Mouse (Mus musculus): Measurements from ENCODE around the gene Nr5a2. TPM values are rescaled to one million over a fixed set of nuclear protein-coding genes. Genes with fewer than 3 reads are reported as not detected.

Gene Nr5a2
- polyA plus RNA-seq, 1 experiment from 2014 or later = 0.46 TPM

GRCm38 (mm10) chr1:136946404-136946803, 13.8 kb downstream of the Nr5a2 start:
- Histone ChIP-seq H3K36me3 (ENCODE audit: control insufficient read depth, insufficient read depth, low read length) (no peaks in the 10 kb centered on the region), H3K9ac (ENCODE audit: low read depth, low read length) (no peak overlapping the region), H3K9me3 (ENCODE audit: control insufficient read depth, low read length) (no peaks in the 10 kb centered on the region), H3K27me3 (ENCODE audit: control insufficient read depth, insufficient read depth, low read length) (peaks cover 72% of the 10 kb centered on the region), H3K4me1 (ENCODE audit: control insufficient read depth, insufficient read depth, low read length) (peaks cover 6% of the 10 kb centered on the region; the same call in 1 of the 2 replicates), H3K4me3 (ENCODE audit: low read length) (no peak overlapping the region; the same call in 1 of the 2 replicates), H3K4me2 (replicated peaks; ENCODE audit: low read depth, low read length) (no peak overlapping the region), H3K27ac (ENCODE audit: low read depth, low read length) (no peak overlapping the region)
- no peak for ATAC-seq (ENCODE audit: low FRiP score, low TSS enrichment)
- WGBS = 3% methylated on average over 8 of the region's 8 CpGs

GRCm38 (mm10) chr1:136945876-136946275, 14.4 kb downstream of the Nr5a2 start:
- Histone ChIP-seq H3K36me3 (ENCODE audit: control insufficient read depth, insufficient read depth, low read length) (no peaks in the 10 kb centered on the region), H3K4me1 (ENCODE audit: control insufficient read depth, insufficient read depth, low read length) (peaks cover 6% of the 10 kb centered on the region; the same call in 1 of the 2 replicates), H3K9me3 (ENCODE audit: control insufficient read depth, low read length) (no peaks in the 10 kb centered on the region), H3K4me3 (ENCODE audit: low read length) (peak overlapping the region; percentile 4; the same call in 1 of the 2 replicates), H3K27ac (ENCODE audit: low read depth, low read length) (no peak overlapping the region), H3K4me2 (replicated peaks; ENCODE audit: low read depth, low read length) (peak overlapping the region; percentile 12), H3K27me3 (ENCODE audit: control insufficient read depth, insufficient read depth, low read length) (peaks cover 66% of the 10 kb centered on the region), H3K9ac (ENCODE audit: low read depth, low read length) (no peak overlapping the region)
- 2% methylated on average over 10 of the region's 10 CpGs for WGBS
- no peak for ATAC-seq (ENCODE audit: low FRiP score, low TSS enrichment)

- Histone ChIP-seq H3K4me1 (ENCODE audit: control insufficient read depth, insufficient read depth, low read length) (peaks cover 6% of the 10 kb centered on the region; the same call in 1 of the 2 replicates), H3K27me3 (ENCODE audit: control insufficient read depth, insufficient read depth, low read length) (peaks cover 62% of the 10 kb centered on the region), H3K36me3 (ENCODE audit: control insufficient read depth, insufficient read depth, low read length) (no peaks in the 10 kb centered on the region), H3K4me2 (replicated peaks; ENCODE audit: low read depth, low read length) (peak overlapping the region; percentile 12; the same call in 1 of the 2 replicates), H3K27ac (ENCODE audit: low read depth, low read length) (no peak overlapping the region), H3K9ac (ENCODE audit: low read depth, low read length) (no peak overlapping the region), H3K9me3 (ENCODE audit: control insufficient read depth, low read length) (no peaks in the 10 kb centered on the region), H3K4me3 (ENCODE audit: low read length) (no peak overlapping the region)
- no peak for ATAC-seq (ENCODE audit: low FRiP score, low TSS enrichment)
- 5% methylated on average over 7 of the region's 7 CpGs for whole genome bisulfite sequencing
Measured at GRCm38 (mm10) chr1:136945426-136945825, 14.8 kb downstream of the Nr5a2 start.

GRCm38 (mm10) chr1:136940603-136941002, 19.6 kb downstream of the Nr5a2 start:
- no peak overlapping the region for H3K4me2 ChIP-seq (replicated peaks; ENCODE audit: low read depth, low read length)
- no peak for ATAC-seq (ENCODE audit: low FRiP score, low TSS enrichment)
- no peaks in the 10 kb centered on the region for H3K4me1 ChIP-seq (ENCODE audit: control insufficient read depth, insufficient read depth, low read length)
- no peak overlapping the region for H3K27ac ChIP-seq (ENCODE audit: low read depth, low read length)
- 76% methylated on average over 5 of the region's 5 CpGs for WGBS
- no peak overlapping the region for H3K4me3 ChIP-seq (ENCODE audit: low read length)
- H3K9ac ChIP-seq (ENCODE audit: low read depth, low read length) = no peak overlapping the region
- H3K36me3 ChIP-seq (ENCODE audit: control insufficient read depth, insufficient read depth, low read length) = no peaks in the 10 kb centered on the region
- H3K9me3 ChIP-seq (ENCODE audit: control insufficient read depth, low read length) = no peaks in the 10 kb centered on the region
- H3K27me3 ChIP-seq (ENCODE audit: control insufficient read depth, insufficient read depth, low read length) = peaks cover 22% of the 10 kb centered on the region

GRCm38 (mm10) chr1:136939220-136939619, 21.0 kb downstream of the Nr5a2 start:
- Histone ChIP-seq H3K27ac (ENCODE audit: low read depth, low read length) (no peak overlapping the region), H3K9me3 (ENCODE audit: control insufficient read depth, low read length) (no peaks in the 10 kb centered on the region), H3K4me1 (ENCODE audit: control insufficient read depth, insufficient read depth, low read length) (no peaks in the 10 kb centered on the region), H3K4me2 (replicated peaks; ENCODE audit: low read depth, low read length) (no peak overlapping the region), H3K27me3 (ENCODE audit: control insufficient read depth, insufficient read depth, low read length) (peaks cover 13% of the 10 kb centered on the region), H3K9ac (ENCODE audit: low read depth, low read length) (no peak overlapping the region), H3K36me3 (ENCODE audit: control insufficient read depth, insufficient read depth, low read length) (no peaks in the 10 kb centered on the region), H3K4me3 (ENCODE audit: low read length) (no peak overlapping the region)
- 76% methylated on average over 1 of the region's 1 CpGs for WGBS
- ATAC-seq (ENCODE audit: low FRiP score, low TSS enrichment) = no peak

- WGBS = 89% methylated on average over 9 of the region's 9 CpGs
- Histone ChIP-seq H3K27ac (ENCODE audit: low read depth, low read length) (no peak overlapping the region), H3K9me3 (ENCODE audit: control insufficient read depth, low read length) (no peaks in the 10 kb centered on the region), H3K4me2 (replicated peaks; ENCODE audit: low read depth, low read length) (no peak overlapping the region), H3K4me1 (ENCODE audit: control insufficient read depth, insufficient read depth, low read length) (no peaks in the 10 kb centered on the region), H3K9ac (ENCODE audit: low read depth, low read length) (no peak overlapping the region), H3K36me3 (ENCODE audit: control insufficient read depth, insufficient read depth, low read length) (no peaks in the 10 kb centered on the region), H3K27me3 (ENCODE audit: control insufficient read depth, insufficient read depth, low read length) (no peaks in the 10 kb centered on the region; the same call in 1 of the 2 replicates), H3K4me3 (ENCODE audit: low read length) (no peak overlapping the region)
- no peak for ATAC-seq (ENCODE audit: low FRiP score, low TSS enrichment)
Measured at GRCm38 (mm10) chr1:136935960-136936324, 24.3 kb downstream of the Nr5a2 start.

GRCm38 (mm10) chr1:136935316-136935959, 24.8 kb downstream of the Nr5a2 start:
- WGBS = 48% methylated on average over 8 of the region's 8 CpGs
- Histone ChIP-seq H3K9ac (ENCODE audit: low read depth, low read length) (no peak overlapping the region), H3K27me3 (ENCODE audit: control insufficient read depth, insufficient read depth, low read length) (no peaks in the 10 kb centered on the region; the same call in 1 of the 2 replicates), H3K9me3 (ENCODE audit: control insufficient read depth, low read length) (no peaks in the 10 kb centered on the region), H3K4me2 (replicated peaks; ENCODE audit: low read depth, low read length) (no peak overlapping the region), H3K36me3 (ENCODE audit: control insufficient read depth, insufficient read depth, low read length) (no peaks in the 10 kb centered on the region), H3K4me3 (ENCODE audit: low read length) (no peak overlapping the region), H3K27ac (ENCODE audit: low read depth, low read length) (no peak overlapping the region), H3K4me1 (ENCODE audit: control insufficient read depth, insufficient read depth, low read length) (no peaks in the 10 kb centered on the region)
- no peak for ATAC-seq (ENCODE audit: low FRiP score, low TSS enrichment)

GRCm38 (mm10) chr1:136934051-136934450, 26.2 kb downstream of the Nr5a2 start:
- ATAC-seq (ENCODE audit: low FRiP score, low TSS enrichment) = no peak
- Histone ChIP-seq H3K27me3 (ENCODE audit: control insufficient read depth, insufficient read depth, low read length) (no peaks in the 10 kb centered on the region; the same call in 1 of the 2 replicates), H3K36me3 (ENCODE audit: control insufficient read depth, insufficient read depth, low read length) (no peaks in the 10 kb centered on the region), H3K4me1 (ENCODE audit: control insufficient read depth, insufficient read depth, low read length) (no peaks in the 10 kb centered on the region), H3K27ac (ENCODE audit: low read depth, low read length) (no peak overlapping the region), H3K4me2 (replicated peaks; ENCODE audit: low read depth, low read length) (no peak overlapping the region), H3K4me3 (ENCODE audit: low read length) (no peak overlapping the region), H3K9me3 (ENCODE audit: control insufficient read depth, low read length) (no peaks in the 10 kb centered on the region), H3K9ac (ENCODE audit: low read depth, low read length) (no peak overlapping the region)
- 83% methylated on average over 10 of the region's 10 CpGs for WGBS

- 81% methylated on average over 5 of the region's 5 CpGs for WGBS
- H3K4me2 ChIP-seq (replicated peaks; ENCODE audit: low read depth, low read length) = no peak overlapping the region
- H3K4me3 ChIP-seq (ENCODE audit: low read length) = no peak overlapping the region
- H3K27me3 ChIP-seq (ENCODE audit: control insufficient read depth, insufficient read depth, low read length) = no peaks in the 10 kb centered on the region; the same call in 1 of the 2 replicates
- no peaks in the 10 kb centered on the region for H3K4me1 ChIP-seq (ENCODE audit: control insufficient read depth, insufficient read depth, low read length)
- no peaks in the 10 kb centered on the region for H3K9me3 ChIP-seq (ENCODE audit: control insufficient read depth, low read length)
- H3K9ac ChIP-seq (ENCODE audit: low read depth, low read length) = no peak overlapping the region
- H3K27ac ChIP-seq (ENCODE audit: low read depth, low read length) = no peak overlapping the region
- no peak for ATAC-seq (ENCODE audit: low FRiP score, low TSS enrichment)
- H3K36me3 ChIP-seq (ENCODE audit: control insufficient read depth, insufficient read depth, low read length) = no peaks in the 10 kb centered on the region
Measured at GRCm38 (mm10) chr1:136931026-136931425, 29.2 kb downstream of the Nr5a2 start.

Measured in kidney, embryonic 14.5 days (tissue).